Mouse (Mus musculus) intestine, postnatal 0 days (tissue): ENCODE results near the gene Afdn. TPM values are rescaled to one million over a fixed set of nuclear protein-coding genes. Genes with fewer than 3 reads are reported as not detected.

Source experiments
- ATAC-seq: fragments of 200-750 bp; cut with Nextera tagmentation; 2 replicates; pipeline ENCODE4 v1.8.0; 2017; ENCODE audit warnings: mild to moderate bottlenecking, moderate TSS enrichment, moderate library complexity
- H3K27ac ChIP-seq: fragments of 300-500 bp; sonication (generic); 2 replicates; pipeline ENCODE4 v1.5.1; 2014; ENCODE audit warnings: mild to moderate bottlenecking, low read depth, low read length, moderate library complexity
- H3K27me3 ChIP-seq: fragments of 300-500 bp; sonication (generic); replicated peaks from 2 replicates; pipeline ENCODE4 v1.6.1; 2014; ENCODE audit warnings: low read length, mixed read lengths; ENCODE audit not compliant: control insufficient read depth, insufficient read depth
- H3K36me3 ChIP-seq: fragments of 300-500 bp; sonication (generic); 2 replicates; pipeline ENCODE4 v1.6.1; 2014; ENCODE audit warnings: mild to moderate bottlenecking, moderate library complexity; ENCODE audit not compliant: control insufficient read depth, insufficient read depth
- H3K4me1 ChIP-seq: fragments of 300-500 bp; sonication (generic); replicated peaks from 2 replicates; pipeline ENCODE4 v1.6.1; 2014; ENCODE audit warnings: antibody characterized with exemption, low read length, mixed read lengths; ENCODE audit not compliant: control insufficient read depth, insufficient read depth
- H3K4me2 ChIP-seq: fragments of 300-500 bp; sonication (generic); replicated peaks from 2 replicates; pipeline ENCODE4 v1.6.1; 2014; ENCODE audit warnings: low read depth, mild to moderate bottlenecking, moderate library complexity
- H3K4me3 ChIP-seq: fragments of 300-500 bp; sonication (generic); 2 replicates; pipeline ENCODE4 v1.5.1; 2014; ENCODE audit warnings: low read depth, low read length
- H3K9ac ChIP-seq: fragments of 300-500 bp; sonication (generic); 2 replicates; pipeline ENCODE4 v1.6.1; 2014; ENCODE audit warnings: mild to moderate bottlenecking, low read depth, low read length
- H3K9me3 ChIP-seq: fragments of 300-500 bp; sonication (generic); 2 replicates; pipeline ENCODE4 v1.6.1; 2016; ENCODE audit warnings: mixed run types; ENCODE audit not compliant: control insufficient read depth
- CTCF ChIP-seq: sonication (generic); IDR thresholded peaks from 2 replicates; pipeline ENCODE4 v1.5.1; 2016; ENCODE audit warnings: low read depth, mild to moderate bottlenecking, control low read depth, antibody characterized with exemption, moderate library complexity
- WGBS: fragments of 180-500 bp; shearing (Covaris S2); extraction: QIAGEN DNeasy Blood & Tissue Kit; methylation state at CpG from one replicate; pipeline ENCODE4 v1.1.7; 2014; 5-methylcytosine and 5-hydroxymethylcytosine counted together
- polyA plus RNA-seq: library from polyadenylated mRNA; unstranded; fragments of >200 nt; fragmentation: Nextera tagmentation; extraction: Ambion mirVana; gene quantifications from 2 replicates; pipeline ENCODE4 v1.2.1, GENCODE M21; 2015

The Afdn gene
- polyA plus RNA-seq, 1 experiment from 2014 or later, result 67.1 TPM

GRCm38 (mm10) chr17:13715511-13715910 lies 44.8 kb upstream of the Afdn start:
- no peak for TF ChIP-seq CTCF
- ATAC-seq, result no peak

GRCm38 (mm10) chr17:13716336-13716735 lies 44.0 kb upstream of the Afdn start:
- no peaks in the 10 kb centered on the region for H3K4me1 ChIP-seq
- WGBS, result 71% methylated on average over 6 of the region's 6 CpGs
- no peaks in the 10 kb centered on the region for H3K36me3 ChIP-seq
- no peak; the same call in 1 of the 2 replicates for ATAC-seq
- no peaks in the 10 kb centered on the region for H3K9me3 ChIP-seq
- H3K4me2 ChIP-seq, result no peak overlapping the region
- H3K4me3 ChIP-seq, result no peak overlapping the region
- H3K27ac ChIP-seq, result no peak overlapping the region
- TF ChIP-seq CTCF, result no peak
- no peaks in the 10 kb centered on the region for H3K27me3 ChIP-seq
- no peak overlapping the region for H3K9ac ChIP-seq

More at GRCm38 (mm10) chr17:13715511-13715910, 44.8 kb upstream of the Afdn start:
- no peak overlapping the region for H3K27ac ChIP-seq
- no peaks in the 10 kb centered on the region for H3K27me3 ChIP-seq
- H3K36me3 ChIP-seq, result no peaks in the 10 kb centered on the region
- 76% methylated on average over 9 of the region's 9 CpGs for WGBS
- H3K4me2 ChIP-seq, result no peak overlapping the region
- H3K4me3 ChIP-seq, result no peak overlapping the region
- no peaks in the 10 kb centered on the region for H3K4me1 ChIP-seq
- H3K9ac ChIP-seq, result no peak overlapping the region
- H3K9me3 ChIP-seq, result no peaks in the 10 kb centered on the region

GRCm38 (mm10) chr17:13717428-13717827 lies 42.9 kb upstream of the Afdn start:
- ATAC-seq, result no peak
- no peak overlapping the region for H3K4me3 ChIP-seq
- no peak for TF ChIP-seq CTCF
- H3K27me3 ChIP-seq, result no peaks in the 10 kb centered on the region
- no peak overlapping the region for H3K27ac ChIP-seq
- no peaks in the 10 kb centered on the region for H3K9me3 ChIP-seq
- 81% methylated on average over 11 of the region's 11 CpGs for WGBS
- no peak overlapping the region for H3K4me2 ChIP-seq
- no peak overlapping the region for H3K9ac ChIP-seq
- H3K36me3 ChIP-seq, result no peaks in the 10 kb centered on the region
- H3K4me1 ChIP-seq, result no peaks in the 10 kb centered on the region

- ATAC-seq, result no peak
- no peaks in the 10 kb centered on the region for H3K27me3 ChIP-seq
These were observed 40.2 kb upstream of the Afdn start for GRCm38 (mm10) chr17:13720187-13720586.

GRCm38 (mm10) chr17:13721372-13721771 lies 39.0 kb upstream of the Afdn start:
- H3K27ac ChIP-seq, result no peak overlapping the region
- ATAC-seq, result no peak
- no peaks in the 10 kb centered on the region for H3K9me3 ChIP-seq
- no peaks in the 10 kb centered on the region for H3K4me1 ChIP-seq
- 77% methylated on average over 2 of the region's 2 CpGs for WGBS
- no peaks in the 10 kb centered on the region for H3K36me3 ChIP-seq
- no peak overlapping the region for H3K4me2 ChIP-seq
- no peak overlapping the region for H3K9ac ChIP-seq
- H3K27me3 ChIP-seq, result no peaks in the 10 kb centered on the region
- no peak for TF ChIP-seq CTCF
- H3K4me3 ChIP-seq, result no peak overlapping the region

More at GRCm38 (mm10) chr17:13720187-13720586, 40.2 kb upstream of the Afdn start:
- no peak overlapping the region for H3K4me3 ChIP-seq
- WGBS, result 92% methylated on average over 5 of the region's 5 CpGs
- TF ChIP-seq CTCF, result no peak
- H3K9ac ChIP-seq, result no peak overlapping the region
- no peak overlapping the region for H3K27ac ChIP-seq
- no peak overlapping the region for H3K4me2 ChIP-seq
- H3K4me1 ChIP-seq, result no peaks in the 10 kb centered on the region
- no peaks in the 10 kb centered on the region for H3K9me3 ChIP-seq
- H3K36me3 ChIP-seq, result no peaks in the 10 kb centered on the region

GRCm38 (mm10) chr17:13722434-13722833 lies 37.9 kb upstream of the Afdn start:
- no peaks in the 10 kb centered on the region for H3K4me1 ChIP-seq
- ATAC-seq, result no peak
- H3K4me3 ChIP-seq, result no peak overlapping the region
- H3K9ac ChIP-seq, result no peak overlapping the region
- WGBS, result 93% methylated on average over 2 of the region's 2 CpGs
- no peak overlapping the region for H3K4me2 ChIP-seq
- no peak overlapping the region for H3K27ac ChIP-seq
- H3K27me3 ChIP-seq, result no peaks in the 10 kb centered on the region
- no peak for TF ChIP-seq CTCF
- no peaks in the 10 kb centered on the region for H3K9me3 ChIP-seq
- no peaks in the 10 kb centered on the region for H3K36me3 ChIP-seq

- Histone ChIP-seq H3K4me1 (no peaks in the 10 kb centered on the region), H3K27me3 (no peaks in the 10 kb centered on the region), H3K4me2 (no peak overlapping the region), H3K9ac (no peak overlapping the region), H3K4me3 (no peak overlapping the region), H3K9me3 (no peaks in the 10 kb centered on the region), H3K27ac (no peak overlapping the region), H3K36me3 (no peaks in the 10 kb centered on the region)
- ATAC-seq, result no peak
- TF ChIP-seq CTCF, result no peak
- 52% methylated on average over 4 of the region's 4 CpGs for WGBS
These were observed 35.3 kb upstream of the Afdn start for GRCm38 (mm10) chr17:13725004-13725550.
